Mouse (Mus musculus) heart, postnatal 0 days (tissue): Measurements from ENCODE around the gene Ndufb5. TPM values are rescaled to one million over a fixed set of nuclear protein-coding genes. Genes with fewer than 3 reads are reported as not detected.

Experiments
- ATAC-seq: fragments of 200-750 bp; cut with Nextera tagmentation; 2 replicates; pipeline ENCODE4 v1.8.0; 2017; ENCODE audit warnings: low read depth, moderate number of reproducible peaks, moderate library complexity; ENCODE audit not compliant: insufficient read depth
- DNase-seq: peaks from one replicate; pipeline ENCODE4 v3.0.0-alpha.2; 2016; ENCODE audit warnings: low spot score
- H3K27ac ChIP-seq: fragments of 300-500 bp; sonication (generic); 2 replicates; pipeline ENCODE4 v1.5.1; 2014; ENCODE audit warnings: low read depth, mild to moderate bottlenecking
- H3K27me3 ChIP-seq: fragments of 300-500 bp; sonication (generic); 2 replicates; pipeline ENCODE4 v1.6.1; 2014; ENCODE audit warnings: low read length, mixed read lengths; ENCODE audit not compliant: control insufficient read depth, insufficient read depth
- H3K36me3 ChIP-seq: fragments of 300-500 bp; sonication (generic); replicated peaks from 2 replicates; pipeline ENCODE4 v1.6.1; 2014; ENCODE audit warnings: low read length, mixed read lengths; ENCODE audit not compliant: control insufficient read depth, insufficient read depth
- H3K4me1 ChIP-seq: fragments of 300-500 bp; sonication (generic); 2 replicates; pipeline ENCODE4 v1.6.1; 2014; ENCODE audit warnings: antibody characterized with exemption; ENCODE audit not compliant: control insufficient read depth, insufficient read depth
- H3K4me2 ChIP-seq: fragments of 300-500 bp; sonication (generic); 2 replicates; pipeline ENCODE4 v1.6.1; 2014; ENCODE audit warnings: low read depth, mild to moderate bottlenecking, low read length, moderate library complexity
- H3K4me3 ChIP-seq: fragments of 300-500 bp; sonication (generic); 2 replicates; pipeline ENCODE4 v1.5.1; 2014; ENCODE audit warnings: low read depth, low read length
- H3K9ac ChIP-seq: fragments of 300-500 bp; sonication (generic); replicated peaks from 2 replicates; pipeline ENCODE4 v1.6.1; 2014; ENCODE audit warnings: low read depth, low read length, mixed read lengths
- H3K9me3 ChIP-seq: fragments of 300-500 bp; sonication (generic); replicated peaks from 2 replicates; pipeline ENCODE4 v1.6.1; 2016; ENCODE audit warnings: low read length; ENCODE audit not compliant: control insufficient read depth
- CTCF ChIP-seq: IDR thresholded peaks from 2 replicates; pipeline ENCODE4 v1.5.1; 2016; ENCODE audit warnings: antibody characterized with exemption, control low read depth, low read depth
- EP300 ChIP-seq: IDR thresholded peaks from 2 replicates; pipeline ENCODE4 v1.6.1; 2016; ENCODE audit warnings: antibody characterized with exemption, low read depth
- WGBS: fragments of 180-500 bp; shearing (Covaris S2); extraction: QIAGEN DNeasy Blood & Tissue Kit; methylation state at CpG from one replicate; pipeline ENCODE4 v1.1.7; 2014; 5-methylcytosine and 5-hydroxymethylcytosine counted together
- polyA plus RNA-seq: library from polyadenylated mRNA; unstranded; fragments of >200 nt; fragmentation: Nextera tagmentation; extraction: Ambion mirVana; gene quantifications from 2 replicates; pipeline ENCODE4 v1.2.1, GENCODE M21; 2015
- total RNA-seq: library from RNA; depleted of rRNA; stranded (reverse); fragments of >200 nt; gene quantifications from 2 replicates; pipeline ENCODE4 v1.2.3, GENCODE M21; 2014; ENCODE audit warnings: low replicate concordance

Gene Ndufb5
- total and polyA plus RNA-seq, 2 experiments from 2014 or later = 1,180 to 2,037 TPM

- H3K36me3 ChIP-seq = peaks cover 93% of the 10 kb centered on the region
- TF ChIP-seq CTCF = no peak
- no peak for TF ChIP-seq EP300
- no peak for ATAC-seq
These were observed 18.5 kb upstream of the Ndufb5 start for GRCm38 (mm10) chr3:32718271-32718670.

DNA sequence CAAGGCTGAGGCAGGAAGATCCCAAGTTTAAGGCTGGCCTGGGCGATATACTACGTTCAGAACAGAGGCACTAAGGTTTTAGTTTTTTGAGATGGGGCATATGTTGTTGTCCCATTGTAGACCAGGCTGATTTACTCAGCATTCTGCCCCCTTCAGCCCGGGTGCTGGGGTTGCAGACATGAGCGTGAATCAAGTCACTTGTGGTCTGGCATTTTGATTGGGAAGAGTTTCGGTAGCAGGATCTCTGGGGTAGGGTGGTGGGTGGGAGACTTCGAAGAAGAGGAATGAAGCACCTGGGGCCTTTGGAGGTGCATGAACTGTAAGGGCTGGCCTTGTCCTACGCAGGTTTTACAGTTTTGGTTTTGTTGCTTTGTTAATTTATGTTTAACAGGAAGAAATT lies 12.6 kb upstream of the Ndufb5 start:
- TF ChIP-seq CTCF (no peak), EP300 (no peak)
- H3K9ac ChIP-seq = no peak overlapping the region
- H3K27me3 ChIP-seq = no peaks in the 10 kb centered on the region
- no peaks in the 10 kb centered on the region for H3K4me1 ChIP-seq
- H3K9me3 ChIP-seq = no peaks in the 10 kb centered on the region
- 95% methylated on average over 7 of the region's 7 CpGs for WGBS
- ATAC-seq = no peak
- peaks cover 94% of the 10 kb centered on the region for H3K36me3 ChIP-seq
- H3K4me2 ChIP-seq = no peak overlapping the region
- H3K4me3 ChIP-seq = no peak overlapping the region
- DNase-seq = no peak
- H3K27ac ChIP-seq = no peak overlapping the region

More at GRCm38 (mm10) chr3:32718271-32718670, 18.5 kb upstream of the Ndufb5 start:
- WGBS = 92% methylated on average over 5 of the region's 5 CpGs
- no peak overlapping the region for H3K4me2 ChIP-seq
- no peaks in the 10 kb centered on the region for H3K27me3 ChIP-seq
- no peaks in the 10 kb centered on the region for H3K9me3 ChIP-seq
- no peak overlapping the region for H3K27ac ChIP-seq
- no peak for DNase-seq
- H3K4me1 ChIP-seq = no peaks in the 10 kb centered on the region
- no peak overlapping the region for H3K4me3 ChIP-seq
- H3K9ac ChIP-seq = no peak overlapping the region

GRCm38 (mm10) chr3:32725951-32726350 lies 10.8 kb upstream of the Ndufb5 start:
- Histone ChIP-seq H3K9ac (no peak overlapping the region), H3K4me1 (no peaks in the 10 kb centered on the region), H3K27ac (no peak overlapping the region), H3K4me3 (no peak overlapping the region), H3K4me2 (no peak overlapping the region), H3K36me3 (peaks cover 92% of the 10 kb centered on the region), H3K27me3 (no peaks in the 10 kb centered on the region), H3K9me3 (no peaks in the 10 kb centered on the region)
- TF ChIP-seq CTCF = no peak
- no peak for TF ChIP-seq EP300
- ATAC-seq (no peak), DNase-seq (no peak)
- 83% methylated on average over 5 of the region's 5 CpGs for WGBS

DNA sequence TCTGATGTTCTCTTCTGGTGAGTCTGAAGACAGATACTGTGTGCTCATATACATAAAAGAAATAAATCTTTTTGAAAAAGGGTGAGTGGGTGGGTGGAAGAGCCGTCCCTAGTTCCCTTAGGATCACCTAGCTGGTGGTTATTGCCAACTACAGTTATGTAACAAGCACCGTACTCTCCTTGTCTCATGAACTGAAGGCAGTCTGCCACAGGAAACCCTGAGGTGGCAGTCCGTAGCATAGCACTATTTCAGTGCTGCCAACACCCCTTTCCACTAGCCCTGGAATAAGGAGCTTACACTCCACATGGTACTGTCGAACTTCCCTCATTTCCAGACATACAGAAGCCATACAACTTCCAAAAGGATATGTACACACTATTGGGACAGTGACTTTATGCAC lies 8.9 kb upstream of the Ndufb5 start:
- WGBS = 77% methylated on average over 4 of the region's 4 CpGs
- Histone ChIP-seq H3K27me3 (no peaks in the 10 kb centered on the region), H3K27ac (no peak overlapping the region), H3K9ac (no peak overlapping the region), H3K36me3 (peaks cover 92% of the 10 kb centered on the region), H3K4me3 (no peak overlapping the region), H3K4me1 (no peaks in the 10 kb centered on the region), H3K9me3 (no peaks in the 10 kb centered on the region), H3K4me2 (no peak overlapping the region)
- no peak for ATAC-seq
- no peak for TF ChIP-seq CTCF
- no peak for TF ChIP-seq EP300
- no peak for DNase-seq

- TF ChIP-seq CTCF (no peak), EP300 (no peak)
- Histone ChIP-seq H3K27me3 (no peaks in the 10 kb centered on the region), H3K4me2 (peak within 1 kb of the TSS; percentile 65), H3K9me3 (no peaks in the 10 kb centered on the region), H3K4me1 (peaks cover 31% of the 10 kb centered on the region), H3K27ac (peak within 1 kb of the TSS; percentile 94), H3K36me3 (peaks cover 19% of the 10 kb centered on the region), H3K9ac (peak within 1 kb of the TSS; percentile 93), H3K4me3 (peak within 1 kb of the TSS; percentile 91)
- under 1% methylated on average over 31 of the region's 31 CpGs for WGBS
- peak; percentile 43 for ATAC-seq
- DNase-seq = no peak
These were observed 424 bp downstream of the Ndufb5 start, which contains the start of gene Mrpl47 for GRCm38 (mm10) chr3:32737172-32737655. Gene Mrpl47, minus strand, starts transcription at chr3:32737605.

DNA sequence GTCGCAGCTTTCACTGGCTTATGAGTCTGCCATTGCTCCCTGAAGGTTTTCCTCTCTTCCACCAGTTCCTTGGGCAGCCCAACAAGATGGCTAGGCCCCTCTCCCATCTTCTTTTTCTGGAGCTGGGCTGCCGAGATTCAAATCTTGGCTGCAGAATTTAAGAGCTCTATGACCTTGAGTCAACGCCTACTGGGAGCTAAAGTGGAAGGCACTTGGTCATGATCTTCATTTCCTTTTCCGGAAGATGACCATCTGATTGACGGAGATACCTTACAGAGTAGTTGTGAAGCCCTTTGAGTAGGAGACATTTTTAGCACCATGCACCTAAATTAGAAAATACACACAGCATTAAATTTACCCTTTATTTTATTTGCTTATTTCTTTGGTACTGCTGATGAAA lies 1.8 kb downstream of the Ndufb5 start:
- Histone ChIP-seq H3K27ac (no peak overlapping the region), H3K4me1 (peaks cover 31% of the 10 kb centered on the region), H3K9ac (no peak overlapping the region), H3K9me3 (no peaks in the 10 kb centered on the region), H3K36me3 (peaks cover 13% of the 10 kb centered on the region), H3K4me2 (peak overlapping the region; percentile 65), H3K27me3 (no peaks in the 10 kb centered on the region), H3K4me3 (no peak overlapping the region)
- TF ChIP-seq EP300 = no peak
- TF ChIP-seq CTCF = no peak
- 84% methylated on average over 5 of the region's 5 CpGs for WGBS
- DNase-seq = no peak
- ATAC-seq = no peak
